Mouse (Mus musculus) intestine, postnatal 0 days (tissue): ENCODE data around the gene Med13l. TPM values are rescaled to one million over a fixed set of nuclear protein-coding genes. Genes with fewer than 3 reads are reported as not detected.

Experiments used
- ATAC-seq: fragments of 200-750 bp; cut with Nextera tagmentation; 2 replicates; pipeline ENCODE4 v1.8.0; 2017; ENCODE audit warnings: mild to moderate bottlenecking, moderate TSS enrichment, moderate library complexity
- H3K27ac ChIP-seq: fragments of 300-500 bp; sonication (generic); 2 replicates; pipeline ENCODE4 v1.5.1; 2014; ENCODE audit warnings: mild to moderate bottlenecking, low read depth, low read length, moderate library complexity
- H3K27me3 ChIP-seq: fragments of 300-500 bp; sonication (generic); replicated peaks from 2 replicates; pipeline ENCODE4 v1.6.1; 2014; ENCODE audit warnings: low read length, mixed read lengths; ENCODE audit not compliant: control insufficient read depth, insufficient read depth
- H3K36me3 ChIP-seq: fragments of 300-500 bp; sonication (generic); 2 replicates; pipeline ENCODE4 v1.6.1; 2014; ENCODE audit warnings: mild to moderate bottlenecking, moderate library complexity; ENCODE audit not compliant: control insufficient read depth, insufficient read depth
- H3K4me1 ChIP-seq: fragments of 300-500 bp; sonication (generic); replicated peaks from 2 replicates; pipeline ENCODE4 v1.6.1; 2014; ENCODE audit warnings: antibody characterized with exemption, low read length, mixed read lengths; ENCODE audit not compliant: control insufficient read depth, insufficient read depth
- H3K4me2 ChIP-seq: fragments of 300-500 bp; sonication (generic); replicated peaks from 2 replicates; pipeline ENCODE4 v1.6.1; 2014; ENCODE audit warnings: low read depth, mild to moderate bottlenecking, moderate library complexity
- H3K4me3 ChIP-seq: fragments of 300-500 bp; sonication (generic); 2 replicates; pipeline ENCODE4 v1.5.1; 2014; ENCODE audit warnings: low read depth, low read length
- H3K9ac ChIP-seq: fragments of 300-500 bp; sonication (generic); 2 replicates; pipeline ENCODE4 v1.6.1; 2014; ENCODE audit warnings: mild to moderate bottlenecking, low read depth, low read length
- H3K9me3 ChIP-seq: fragments of 300-500 bp; sonication (generic); 2 replicates; pipeline ENCODE4 v1.6.1; 2016; ENCODE audit warnings: mixed run types; ENCODE audit not compliant: control insufficient read depth
- CTCF ChIP-seq: sonication (generic); IDR thresholded peaks from 2 replicates; pipeline ENCODE4 v1.5.1; 2016; ENCODE audit warnings: low read depth, mild to moderate bottlenecking, control low read depth, antibody characterized with exemption, moderate library complexity
- WGBS: fragments of 180-500 bp; shearing (Covaris S2); extraction: QIAGEN DNeasy Blood & Tissue Kit; methylation state at CpG from one replicate; pipeline ENCODE4 v1.1.7; 2014; 5-methylcytosine and 5-hydroxymethylcytosine counted together
- polyA plus RNA-seq: library from polyadenylated mRNA; unstranded; fragments of >200 nt; fragmentation: Nextera tagmentation; extraction: Ambion mirVana; gene quantifications from 2 replicates; pipeline ENCODE4 v1.2.1, GENCODE M21; 2015

The Med13l gene
- polyA plus RNA-seq, 1 experiment from 2014 or later: 5.1 TPM

- TF ChIP-seq CTCF: no peak
- ATAC-seq: no peak
- Histone ChIP-seq H3K9ac (no peak overlapping the region), H3K4me2 (no peak overlapping the region), H3K27me3 (no peaks in the 10 kb centered on the region), H3K4me3 (no peak overlapping the region), H3K4me1 (peaks cover 6% of the 10 kb centered on the region), H3K36me3 (no peaks in the 10 kb centered on the region; the same call in 1 of the 2 replicates), H3K27ac (no peak overlapping the region), H3K9me3 (no peaks in the 10 kb centered on the region)
- WGBS: 50% methylated on average over 11 of the region's 11 CpGs
Observed at GRCm38 (mm10) chr5:118635476-118636187, 75.2 kb downstream of the Med13l start.

- H3K4me1 ChIP-seq: peaks cover 6% of the 10 kb centered on the region
- 88% methylated on average over 16 of the region's 16 CpGs for WGBS
- ATAC-seq: no peak
Observed at GRCm38 (mm10) chr5:118636399-118637369, 76.2 kb downstream of the Med13l start.

GRCm38 (mm10) chr5:118637931-118638330, 77.5 kb downstream of the Med13l start:
- WGBS: 57% methylated on average over 4 of the region's 4 CpGs
- no peak overlapping the region for H3K27ac ChIP-seq
- peaks cover 6% of the 10 kb centered on the region for H3K4me1 ChIP-seq
- no peaks in the 10 kb centered on the region for H3K9me3 ChIP-seq
- no peaks in the 10 kb centered on the region for H3K27me3 ChIP-seq
- H3K36me3 ChIP-seq: no peaks in the 10 kb centered on the region
- H3K4me3 ChIP-seq: no peak overlapping the region
- H3K9ac ChIP-seq: no peak overlapping the region
- no peak for ATAC-seq
- no peak for TF ChIP-seq CTCF
- H3K4me2 ChIP-seq: no peak overlapping the region

More at GRCm38 (mm10) chr5:118636399-118637369, 76.2 kb downstream of the Med13l start:
- Histone ChIP-seq H3K27me3 (no peaks in the 10 kb centered on the region), H3K9ac (no peak overlapping the region), H3K9me3 (no peaks in the 10 kb centered on the region), H3K4me3 (no peak overlapping the region), H3K4me2 (no peak overlapping the region), H3K36me3 (no peaks in the 10 kb centered on the region; the same call in 1 of the 2 replicates), H3K27ac (no peak overlapping the region)
- TF ChIP-seq CTCF: no peak

- no peak overlapping the region for H3K4me2 ChIP-seq
- no peaks in the 10 kb centered on the region for H3K9me3 ChIP-seq
- TF ChIP-seq CTCF: no peak
- H3K4me3 ChIP-seq: no peak overlapping the region
- H3K9ac ChIP-seq: no peak overlapping the region
- H3K27ac ChIP-seq: no peak overlapping the region
- no peaks in the 10 kb centered on the region for H3K27me3 ChIP-seq
- WGBS: 53% methylated on average over 9 of the region's 9 CpGs
- peaks cover 6% of the 10 kb centered on the region for H3K4me1 ChIP-seq
- ATAC-seq: no peak
- H3K36me3 ChIP-seq: no peaks in the 10 kb centered on the region
Observed at GRCm38 (mm10) chr5:118638534-118639109, 78.1 kb downstream of the Med13l start.

GRCm38 (mm10) chr5:118639117-118639707, 78.7 kb downstream of the Med13l start:
- peaks cover 6% of the 10 kb centered on the region for H3K4me1 ChIP-seq
- TF ChIP-seq CTCF: no peak
- H3K36me3 ChIP-seq: no peaks in the 10 kb centered on the region
- 50% methylated on average over 5 of the region's 5 CpGs for WGBS
- H3K9me3 ChIP-seq: no peaks in the 10 kb centered on the region
- no peak overlapping the region for H3K27ac ChIP-seq
- no peak overlapping the region for H3K9ac ChIP-seq
- H3K4me3 ChIP-seq: no peak overlapping the region
- ATAC-seq: no peak
- no peak overlapping the region for H3K4me2 ChIP-seq
- no peaks in the 10 kb centered on the region for H3K27me3 ChIP-seq
